In the genomic region with DNA sequence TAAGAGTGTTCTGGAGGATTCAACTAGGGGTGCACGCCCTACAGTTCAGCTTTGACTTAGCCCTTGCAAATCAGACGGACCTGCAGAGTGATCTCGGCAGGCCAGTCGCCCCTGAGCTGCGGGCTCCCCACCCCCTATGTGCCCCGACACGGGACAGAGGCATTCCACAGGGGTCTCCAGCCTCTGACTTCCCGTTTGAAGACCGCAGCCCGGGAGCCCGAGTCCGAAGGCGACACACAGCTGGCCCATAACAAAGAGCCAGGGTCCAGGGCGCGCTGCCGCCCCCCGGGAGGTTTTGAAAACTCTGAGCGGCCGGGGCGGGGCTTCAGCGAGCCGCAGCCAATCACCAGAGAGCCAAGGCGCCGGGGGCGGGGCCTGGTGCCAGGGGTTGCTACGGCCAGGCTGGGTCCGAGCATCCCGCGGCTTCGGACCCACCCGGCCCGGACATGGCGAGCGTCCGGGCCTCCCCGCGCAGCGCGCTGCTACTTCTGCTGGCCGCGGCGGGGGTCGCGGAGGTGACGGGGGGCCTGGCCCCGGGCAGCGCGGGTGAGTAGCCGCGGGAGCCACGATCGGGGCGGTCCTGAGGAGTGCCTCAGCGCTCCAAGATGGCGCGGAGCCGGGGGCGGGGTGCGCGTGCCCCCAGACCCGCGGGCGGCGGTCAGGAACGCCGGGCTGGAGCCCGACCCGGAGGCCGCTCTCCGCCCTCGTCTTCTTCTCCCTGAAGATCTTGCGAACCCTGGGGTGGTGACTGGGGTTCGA, we compare ENCODE assay signal across 8 mouse cellular contexts. TPM values are rescaled to one million over a fixed set of nuclear protein-coding genes. Genes with fewer than 3 reads are reported as not detected.
DNase-seq lines count a peak whose midpoint lies in the region; ATAC-seq and TF ChIP-seq lines count a peak whose summit lies in the region.

A gene (plus strand): TSS at position 371 of the 759 bp plus-strand sequence.

- ATAC-seq in cerebellum, adult (ENCODE audit: insufficient number of reproducible peaks, low FRiP score, low TSS enrichment): peak; percentile 85
- ATAC-seq in forebrain, embryonic 14.5 days: peak; percentile 93
- peak; percentile 87 for ATAC-seq in liver, postnatal 0 days
- ATAC-seq in neural tube, embryonic 14.5 days (ENCODE audit: low read depth): peak; percentile 92

- no peaks in the 10 kb centered on the region for H3K36me3 ChIP-seq in ES-Bruce4 (ENCODE audit: control insufficient read depth, insufficient read depth, low read length, poor library complexity, severe bottlenecking)
- no peaks in the 10 kb centered on the region for H3K36me3 ChIP-seq in forebrain, embryonic 14.5 days (ENCODE audit: control insufficient read depth, insufficient read depth, low read length)
- no peaks in the 10 kb centered on the region for H3K36me3 ChIP-seq in liver, postnatal 0 days (replicated peaks; ENCODE audit: insufficient read depth, low read length)
- H3K36me3 ChIP-seq in neural tube, embryonic 14.5 days (ENCODE audit: control insufficient read depth, insufficient read depth, low read length): no peaks in the 10 kb centered on the region

- H3K27me3 ChIP-seq in ES-Bruce4 (ENCODE audit: control insufficient read depth, insufficient read depth, low read length, poor library complexity, severe bottlenecking): no peaks in the 10 kb centered on the region
- no peaks in the 10 kb centered on the region for H3K27me3 ChIP-seq in forebrain, embryonic 14.5 days (replicated peaks; ENCODE audit: control insufficient read depth, insufficient read depth, low read length)
- H3K27me3 ChIP-seq in liver, postnatal 0 days (ENCODE audit: insufficient read depth, low read length): no peaks in the 10 kb centered on the region
- H3K27me3 ChIP-seq in neural tube, embryonic 14.5 days (ENCODE audit: control insufficient read depth, insufficient read depth, low read length): no peaks in the 10 kb centered on the region

- H3K27ac ChIP-seq in ES-Bruce4 (ENCODE audit: insufficient read depth, low read length): no peak within 1 kb of the TSS
- H3K27ac ChIP-seq in forebrain, embryonic 14.5 days (ENCODE audit: low read depth, low read length): peak within 1 kb of the TSS; percentile 14; the same call in 1 of the 2 replicates
- H3K27ac ChIP-seq in liver, postnatal 0 days (ENCODE audit: low read depth): no peak within 1 kb of the TSS
- H3K27ac ChIP-seq in neural tube, embryonic 14.5 days (ENCODE audit: low read depth, low read length): peak within 1 kb of the TSS; percentile 72; the same call in 1 of the 2 replicates

- peak within 1 kb of the TSS; percentile 97 for H3K4me2 ChIP-seq in forebrain, embryonic 14.5 days (ENCODE audit: low read length)
- H3K4me2 ChIP-seq in liver, postnatal 0 days (ENCODE audit: low read depth, low read length): peak within 1 kb of the TSS; percentile 93
- peak within 1 kb of the TSS; percentile 90 for H3K4me2 ChIP-seq in neural tube, embryonic 14.5 days (ENCODE audit: low read depth, low read length)

- intact Hi-C loops in heart, postnatal 10 days (cut with DNase I): no loop called here

- under 1% methylated on average over 71 of the region's 73 CpGs for WGBS in forebrain, embryonic 14.5 days
- WGBS in liver, postnatal 0 days (ENCODE audit: insufficient replicate concordance): 1% methylated on average over 68 of the region's 73 CpGs
- under 1% methylated on average over 33 of the region's 73 CpGs for WGBS in neural tube, embryonic 14.5 days

- no peak for TF ChIP-seq CTCF in ES-Bruce4 (IDR thresholded peaks at IDR 0.05; ENCODE audit: low read depth, low read length)
- TF ChIP-seq CTCF in liver, postnatal 0 days (IDR thresholded peaks at IDR 0.05; ENCODE audit: low read depth): no peak

- TF ChIP-seq EP300 in ES-Bruce4 (IDR thresholded peaks at IDR 0.05; ENCODE audit: insufficient read depth, low read depth, low read length): no peak
- TF ChIP-seq EP300 in liver, postnatal 0 days (IDR thresholded peaks at IDR 0.05; ENCODE audit: low read depth): no peak

- H3K4me1 ChIP-seq in ES-Bruce4 (ENCODE audit: control insufficient read depth, insufficient read depth, low read length): no peaks in the 10 kb centered on the region
- peaks cover 4% of the 10 kb centered on the region; the same call in 1 of the 2 replicates for H3K4me1 ChIP-seq in forebrain, embryonic 14.5 days (ENCODE audit: control insufficient read depth, insufficient read depth, low read length)
- peaks cover 10% of the 10 kb centered on the region for H3K4me1 ChIP-seq in liver, postnatal 0 days (ENCODE audit: insufficient read depth)
- H3K4me1 ChIP-seq in neural tube, embryonic 14.5 days (ENCODE audit: control insufficient read depth, insufficient read depth, low read length): peaks cover 12% of the 10 kb centered on the region; the same call in 1 of the 2 replicates

- peak; percentile 92 for DNase-seq in forebrain, embryonic 14.5 days (ENCODE audit: low spot score)
- peak; percentile 90 to 91 for DNase-seq in heart, postnatal 10 days
- peak; percentile 96 to 97 for DNase-seq in kidney, postnatal 4 days
- DNase-seq in liver, postnatal 0 days: peak; percentile 85
- DNase-seq in testis, postnatal 14 days (ENCODE audit: low spot score): peak; percentile 91

- H3K9me3 ChIP-seq in ES-Bruce4 (replicated peaks; ENCODE audit: control insufficient read depth, insufficient read depth, low read length, poor library complexity, severe bottlenecking): no peaks in the 10 kb centered on the region
- no peaks in the 10 kb centered on the region for H3K9me3 ChIP-seq in forebrain, embryonic 14.5 days (replicated peaks; ENCODE audit: control insufficient read depth, low read length)
- no peaks in the 10 kb centered on the region for H3K9me3 ChIP-seq in liver, postnatal 0 days (ENCODE audit: low read length)
- no peaks in the 10 kb centered on the region for H3K9me3 ChIP-seq in neural tube, embryonic 14.5 days (ENCODE audit: control insufficient read depth, low read length)

- no peak for TF ChIP-seq POLR2A in ES-Bruce4 (IDR thresholded peaks at IDR 0.05; ENCODE audit: insufficient read depth, low read length)

- H3K4me3 ChIP-seq in ES-Bruce4 (ENCODE audit: low read depth, low read length): peak within 1 kb of the TSS; percentile 74
- peak within 1 kb of the TSS; percentile 84 for H3K4me3 ChIP-seq in forebrain, embryonic 14.5 days (ENCODE audit: low read depth, low read length)
- H3K4me3 ChIP-seq in liver, postnatal 0 days (ENCODE audit: low read depth, low read length): peak within 1 kb of the TSS; percentile 78
- H3K4me3 ChIP-seq in neural tube, embryonic 14.5 days (ENCODE audit: low read depth, low read length): peak within 1 kb of the TSS; percentile 91

- peak within 1 kb of the TSS; percentile 77 for H3K9ac ChIP-seq in ES-Bruce4 (ENCODE audit: low read depth, poor library complexity, severe bottlenecking)
- peak within 1 kb of the TSS; percentile 82 for H3K9ac ChIP-seq in forebrain, embryonic 14.5 days (ENCODE audit: low read length)
- H3K9ac ChIP-seq in liver, postnatal 0 days (replicated peaks): peak within 1 kb of the TSS; percentile 69
- H3K9ac ChIP-seq in neural tube, embryonic 14.5 days (replicated peaks; ENCODE audit: low read depth, low read length): peak within 1 kb of the TSS; percentile 87

RNA-seq across cellular contexts. Expression of the gene that starts here (rescaled TPM):
- polyA plus RNA-seq in ES-Bruce4 (2011; ENCODE audit: insufficient read depth, insufficient read length, low read depth, missing spikeins): 5.7 and 6.3 TPM in 2 replicates
- polyA plus RNA-seq in forebrain, embryonic 14.5 days (2014; fragmentation: Nextera tagmentation; extraction: Ambion mirVana): 4.7 and 5.8 TPM in 2 replicates
- 10 to 100 TPM; 12.3 to 12.8 TPM for total RNA-seq in heart, postnatal 10 days (2021)
- 1.8 and 2.3 TPM in 2 replicates for polyA plus RNA-seq in liver, postnatal 0 days (2015; fragmentation: Nextera tagmentation; extraction: Ambion mirVana)
- polyA plus RNA-seq in neural tube, embryonic 14.5 days (2014; fragmentation: Nextera tagmentation; extraction: Ambion mirVana): 6.3 and 9.2 TPM in 2 replicates

Comparison
In these comparisons a context has a peak if more than half of its experiments do, and no peak if none do; other contexts are left out.
1. H3K27ac ChIP-seq: peak in forebrain, embryonic 14.5 days (single experiment) and neural tube, embryonic 14.5 days (single experiment); none in ES-Bruce4 (single experiment) and liver, postnatal 0 days (single experiment).
2. Peak in every context shown above with its lines, with median percentiles within 50 percentile points of each other: H3K4me3 ChIP-seq, H3K9ac ChIP-seq, ATAC-seq, DNase-seq and H3K4me2 ChIP-seq.